Mouse (Mus musculus): ENCODE data around the gene Amz1. TPM values are rescaled to one million over a fixed set of nuclear protein-coding genes. Genes with fewer than 3 reads are reported as not detected.
A peak's percentile ranks its signal among the peaks of the same experiment; 100 is the strongest.

Amz1 gene
- polyA plus RNA-seq, 1 experiment from 2014 or later = 7.4 TPM

GRCm38 (mm10) chr5:140735297-140735696, 11.4 kb downstream of the Amz1 start:
- 0 out of 2 replicates have a peak, but pooled peaks have one; percentile 15 for ATAC-seq
- Histone ChIP-seq H3K4me2 (ENCODE audit: low read length) (peak overlapping the region; percentile 53), H3K4me3 (replicated peaks; ENCODE audit: low read length) (peak overlapping the region; percentile 36), H3K9me3 (ENCODE audit: control insufficient read depth, low read length) (peaks cover 5% of the 10 kb centered on the region; the same call in 1 of the 2 replicates), H3K9ac (replicated peaks; ENCODE audit: low read depth, low read length) (no peak overlapping the region), H3K36me3 (ENCODE audit: control insufficient read depth, insufficient read depth) (no peaks in the 10 kb centered on the region), H3K27ac (ENCODE audit: low read length) (no peak overlapping the region), H3K27me3 (replicated peaks; ENCODE audit: control insufficient read depth, insufficient read depth, low read length) (peaks cover 10% of the 10 kb centered on the region), H3K4me1 (replicated peaks; ENCODE audit: control insufficient read depth, insufficient read depth, low read length) (peaks cover 7% of the 10 kb centered on the region)
- 2% methylated on average over 22 of the region's 22 CpGs for WGBS

DNA sequence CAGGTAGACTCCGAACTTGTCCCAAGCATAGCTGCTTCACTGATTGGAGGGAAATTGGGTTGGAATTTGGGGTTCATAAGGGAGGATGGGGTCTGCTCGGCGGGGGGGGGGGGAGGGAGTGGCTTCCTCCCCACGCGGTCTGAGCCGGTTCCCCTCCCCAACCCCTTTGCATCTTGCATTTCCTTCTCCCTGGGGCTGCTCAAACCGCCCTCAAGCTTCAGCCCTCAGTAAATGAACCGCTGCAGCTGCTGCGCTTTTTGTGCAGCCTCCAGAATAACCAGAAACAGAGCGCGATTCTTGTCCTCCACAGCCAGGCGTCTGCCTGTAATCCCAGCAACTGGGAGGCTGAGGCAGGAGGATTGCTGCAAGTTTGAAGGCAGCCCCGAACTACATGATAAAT, 12.2 kb downstream of the Amz1 start:
- peaks cover 7% of the 10 kb centered on the region for H3K4me1 ChIP-seq (replicated peaks; ENCODE audit: control insufficient read depth, insufficient read depth, low read length)
- WGBS = 30% methylated on average over 11 of the region's 13 CpGs
- ATAC-seq = no peak

GRCm38 (mm10) chr5:140739813-140740212, 15.9 kb downstream of the Amz1 start:
- Histone ChIP-seq H3K9ac (replicated peaks; ENCODE audit: low read depth, low read length) (no peak overlapping the region), H3K27me3 (replicated peaks; ENCODE audit: control insufficient read depth, insufficient read depth, low read length) (peaks cover 7% of the 10 kb centered on the region), H3K4me3 (replicated peaks; ENCODE audit: low read length) (no peak overlapping the region), H3K9me3 (ENCODE audit: control insufficient read depth, low read length) (peaks cover 5% of the 10 kb centered on the region; the same call in 1 of the 2 replicates), H3K4me1 (replicated peaks; ENCODE audit: control insufficient read depth, insufficient read depth, low read length) (peaks cover 10% of the 10 kb centered on the region), H3K4me2 (ENCODE audit: low read length) (no peak overlapping the region), H3K36me3 (ENCODE audit: control insufficient read depth, insufficient read depth) (no peaks in the 10 kb centered on the region), H3K27ac (ENCODE audit: low read length) (no peak overlapping the region)
- ATAC-seq = no peak
- WGBS = 81% methylated on average over 12 of the region's 12 CpGs

More for the DNA sequence above, 12.2 kb downstream of the Amz1 start:
- peaks cover 10% of the 10 kb centered on the region for H3K27me3 ChIP-seq (replicated peaks; ENCODE audit: control insufficient read depth, insufficient read depth, low read length)
- H3K36me3 ChIP-seq (ENCODE audit: control insufficient read depth, insufficient read depth) = no peaks in the 10 kb centered on the region
- H3K4me3 ChIP-seq (replicated peaks; ENCODE audit: low read length) = no peak overlapping the region
- no peak overlapping the region for H3K9ac ChIP-seq (replicated peaks; ENCODE audit: low read depth, low read length)
- peaks cover 5% of the 10 kb centered on the region; the same call in 1 of the 2 replicates for H3K9me3 ChIP-seq (ENCODE audit: control insufficient read depth, low read length)
- no peak overlapping the region for H3K27ac ChIP-seq (ENCODE audit: low read length)
- no peak overlapping the region for H3K4me2 ChIP-seq (ENCODE audit: low read length)

GRCm38 (mm10) chr5:140741040-140741439, 17.1 kb downstream of the Amz1 start:
- H3K9me3 ChIP-seq (ENCODE audit: control insufficient read depth, low read length) = peaks cover 4% of the 10 kb centered on the region; the same call in 1 of the 2 replicates
- no peaks in the 10 kb centered on the region; the same call in 1 of the 2 replicates for H3K27me3 ChIP-seq (replicated peaks; ENCODE audit: control insufficient read depth, insufficient read depth, low read length)
- no peak overlapping the region for H3K27ac ChIP-seq (ENCODE audit: low read length)
- ATAC-seq = no peak
- H3K4me3 ChIP-seq (replicated peaks; ENCODE audit: low read length) = no peak overlapping the region
- H3K4me1 ChIP-seq (replicated peaks; ENCODE audit: control insufficient read depth, insufficient read depth, low read length) = 0 out of 2 replicates have a peak, but pooled peaks cover 3% of the 10 kb centered on the region
- H3K36me3 ChIP-seq (ENCODE audit: control insufficient read depth, insufficient read depth) = no peaks in the 10 kb centered on the region
- no peak overlapping the region for H3K9ac ChIP-seq (replicated peaks; ENCODE audit: low read depth, low read length)
- H3K4me2 ChIP-seq (ENCODE audit: low read length) = no peak overlapping the region
- WGBS = 79% methylated on average over 11 of the region's 11 CpGs

- Histone ChIP-seq H3K36me3 (ENCODE audit: control insufficient read depth, insufficient read depth) (no peaks in the 10 kb centered on the region), H3K9me3 (ENCODE audit: control insufficient read depth, low read length) (no peaks in the 10 kb centered on the region), H3K27me3 (replicated peaks; ENCODE audit: control insufficient read depth, insufficient read depth, low read length) (no peaks in the 10 kb centered on the region), H3K27ac (ENCODE audit: low read length) (no peak overlapping the region), H3K9ac (replicated peaks; ENCODE audit: low read depth, low read length) (no peak overlapping the region), H3K4me2 (ENCODE audit: low read length) (no peak overlapping the region), H3K4me3 (replicated peaks; ENCODE audit: low read length) (no peak overlapping the region), H3K4me1 (replicated peaks; ENCODE audit: control insufficient read depth, insufficient read depth, low read length) (0 out of 2 replicates have a peak, but pooled peaks cover 3% of the 10 kb centered on the region)
- no peak for ATAC-seq
Measured at GRCm38 (mm10) chr5:140741877-140742276, 17.9 kb downstream of the Amz1 start.

DNA sequence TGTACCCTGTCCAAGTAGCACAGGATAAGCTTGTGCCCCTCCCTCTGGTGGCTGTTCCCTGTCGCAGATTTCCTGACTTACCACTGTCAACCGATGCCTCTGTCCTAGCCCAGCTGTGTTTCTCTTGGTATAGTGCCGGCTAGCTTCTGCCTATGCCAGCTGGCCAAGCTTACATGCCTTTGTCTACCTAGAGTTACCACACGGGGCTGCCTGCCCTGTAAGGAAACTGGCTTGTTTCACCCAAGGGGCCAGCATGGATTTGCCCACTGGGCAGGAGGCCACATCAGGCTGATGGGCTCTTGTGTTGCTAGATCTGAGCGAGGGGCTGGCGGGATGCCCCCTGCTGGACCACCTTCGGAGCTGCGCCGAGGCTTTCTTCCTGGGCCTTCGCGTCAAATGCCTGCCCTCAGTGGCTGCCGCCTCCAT, 19.8 kb downstream of the Amz1 start:
- no peak overlapping the region for H3K4me3 ChIP-seq (replicated peaks; ENCODE audit: low read length)
- no peak overlapping the region for H3K27ac ChIP-seq (ENCODE audit: low read length)
- H3K9me3 ChIP-seq (ENCODE audit: control insufficient read depth, low read length) = no peaks in the 10 kb centered on the region
- H3K36me3 ChIP-seq (ENCODE audit: control insufficient read depth, insufficient read depth) = no peaks in the 10 kb centered on the region
- no peaks in the 10 kb centered on the region for H3K27me3 ChIP-seq (replicated peaks; ENCODE audit: control insufficient read depth, insufficient read depth, low read length)
- ATAC-seq = peak; percentile 59
- 20% methylated on average over 12 of the region's 12 CpGs for WGBS
- no peak overlapping the region for H3K9ac ChIP-seq (replicated peaks; ENCODE audit: low read depth, low read length)
- H3K4me2 ChIP-seq (ENCODE audit: low read length) = no peak overlapping the region
- 0 out of 2 replicates have a peak, but pooled peaks cover 4% of the 10 kb centered on the region for H3K4me1 ChIP-seq (replicated peaks; ENCODE audit: control insufficient read depth, insufficient read depth, low read length)

DNA sequence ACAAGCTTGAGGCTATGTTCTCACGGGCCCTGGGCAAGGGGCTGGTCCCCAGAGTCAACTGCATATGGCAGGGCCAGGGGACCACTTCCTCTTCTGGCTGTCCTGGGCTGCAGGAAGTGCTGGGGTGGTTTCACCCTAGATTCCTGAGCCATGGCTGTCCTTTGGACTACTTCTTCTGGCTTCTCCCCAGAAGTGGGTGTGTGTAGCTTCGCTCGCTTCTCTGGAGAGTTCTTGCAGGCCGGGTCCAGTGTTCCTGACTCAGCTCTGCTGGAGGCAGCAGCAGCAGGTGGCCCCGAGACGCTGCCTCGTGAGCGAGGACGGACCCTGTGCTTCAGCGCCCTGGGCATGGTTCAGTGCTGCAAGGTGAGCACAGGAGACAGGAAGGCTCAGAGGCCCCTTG, 24.5 kb downstream of the Amz1 start:
- no peaks in the 10 kb centered on the region for H3K27me3 ChIP-seq (replicated peaks; ENCODE audit: control insufficient read depth, insufficient read depth, low read length)
- no peaks in the 10 kb centered on the region for H3K9me3 ChIP-seq (ENCODE audit: control insufficient read depth, low read length)
- no peak overlapping the region for H3K4me2 ChIP-seq (ENCODE audit: low read length)
- H3K9ac ChIP-seq (replicated peaks; ENCODE audit: low read depth, low read length) = no peak overlapping the region
- no peaks in the 10 kb centered on the region for H3K36me3 ChIP-seq (ENCODE audit: control insufficient read depth, insufficient read depth)
- no peak overlapping the region for H3K4me3 ChIP-seq (replicated peaks; ENCODE audit: low read length)
- no peak for ATAC-seq
- H3K4me1 ChIP-seq (replicated peaks; ENCODE audit: control insufficient read depth, insufficient read depth, low read length) = peaks cover 12% of the 10 kb centered on the region; the same call in 1 of the 2 replicates
- H3K27ac ChIP-seq (ENCODE audit: low read length) = no peak overlapping the region
- WGBS = 91% methylated on average over 10 of the region's 10 CpGs

- peak overlapping the region; percentile 14; the same call in 1 of the 2 replicates for H3K4me3 ChIP-seq (replicated peaks; ENCODE audit: low read length)
- peaks cover 9% of the 10 kb centered on the region; the same call in 1 of the 2 replicates for H3K4me1 ChIP-seq (replicated peaks; ENCODE audit: control insufficient read depth, insufficient read depth, low read length)
- peak; percentile 76 for ATAC-seq
- H3K4me2 ChIP-seq (ENCODE audit: low read length) = peak overlapping the region; percentile 34
- 16% methylated on average over 12 of the region's 12 CpGs for WGBS
- no peaks in the 10 kb centered on the region for H3K9me3 ChIP-seq (ENCODE audit: control insufficient read depth, low read length)
- no peak overlapping the region for H3K27ac ChIP-seq (ENCODE audit: low read length)
- peak overlapping the region; percentile 23; the same call in 1 of the 2 replicates for H3K9ac ChIP-seq (replicated peaks; ENCODE audit: low read depth, low read length)
- H3K27me3 ChIP-seq (replicated peaks; ENCODE audit: control insufficient read depth, insufficient read depth, low read length) = no peaks in the 10 kb centered on the region
- no peaks in the 10 kb centered on the region for H3K36me3 ChIP-seq (ENCODE audit: control insufficient read depth, insufficient read depth)
Measured at GRCm38 (mm10) chr5:140749062-140749875, 25.3 kb downstream of the Amz1 start.

DNA sequence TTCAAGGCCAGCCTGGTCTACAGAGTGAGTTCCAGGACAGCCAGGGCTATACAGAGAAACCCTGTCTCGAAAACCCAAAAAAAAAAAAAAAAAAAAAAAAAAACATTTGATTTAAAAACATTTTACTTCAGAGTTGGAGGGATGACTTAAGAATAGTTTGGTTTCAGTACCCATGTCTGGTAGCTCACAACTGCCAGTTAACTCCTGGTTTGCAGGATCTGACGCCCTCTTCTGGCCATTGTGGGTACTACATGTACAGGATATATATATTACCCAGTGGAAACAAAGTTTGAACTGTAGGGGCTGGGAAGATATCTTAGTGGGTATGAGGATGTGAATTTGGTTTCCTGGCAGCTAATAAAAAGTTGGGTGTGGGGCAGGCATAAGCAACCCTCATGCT, 27.0 kb downstream of the Amz1 start:
- ATAC-seq = no peak
- no peak overlapping the region for H3K9ac ChIP-seq (replicated peaks; ENCODE audit: low read depth, low read length)
- H3K36me3 ChIP-seq (ENCODE audit: control insufficient read depth, insufficient read depth) = no peaks in the 10 kb centered on the region
- H3K27me3 ChIP-seq (replicated peaks; ENCODE audit: control insufficient read depth, insufficient read depth, low read length) = no peaks in the 10 kb centered on the region
- H3K4me3 ChIP-seq (replicated peaks; ENCODE audit: low read length) = no peak overlapping the region
- no peak overlapping the region for H3K27ac ChIP-seq (ENCODE audit: low read length)
- WGBS = 0% methylated on average over 1 of the region's 2 CpGs
- peaks cover 9% of the 10 kb centered on the region; the same call in 1 of the 2 replicates for H3K4me1 ChIP-seq (replicated peaks; ENCODE audit: control insufficient read depth, insufficient read depth, low read length)
- no peaks in the 10 kb centered on the region for H3K9me3 ChIP-seq (ENCODE audit: control insufficient read depth, low read length)
- H3K4me2 ChIP-seq (ENCODE audit: low read length) = no peak overlapping the region
